Mouse (Mus musculus) MEL (cell line): ENCODE measurements around the gene Olfr981. TPM values are rescaled to one million over a fixed set of nuclear protein-coding genes. Genes with fewer than 3 reads are reported as not detected.

Experiments
- DNase-seq: peaks from one replicate; pipeline ENCODE4 v3.0.0; 2011; ENCODE audit warnings: low read depth, low spot score
- H3K27ac ChIP-seq: 2 replicates; pipeline ENCODE4 v1.5.1; 2012; ENCODE audit warnings: low read depth, mild to moderate bottlenecking, control low read depth, low read length, moderate library complexity; ENCODE audit not compliant: control insufficient read depth
- H3K27me3 ChIP-seq, 2 experiments: fragments of 150-350 bp in 1 of 2; sonication (generic) in 1 of 2; 2 replicates each; pipeline ENCODE4 v1.6.1; 2012; ENCODE audit warnings: low read length in 2 of 2, mild to moderate bottlenecking in 2 of 2, improper control_type of control experiment in 1 of 2, moderate library complexity in 1 of 2; ENCODE audit not compliant: insufficient read depth in 2 of 2, control insufficient read depth in 1 of 2
- H3K36me3 ChIP-seq, 2 experiments: 2 replicates each; pipeline ENCODE4 v1.6.1; 2012 to 2014; ENCODE audit warnings: low read length in 2 of 2, improper control_type of control experiment in 1 of 2, inconsistent platforms in 1 of 2, mild to moderate bottlenecking in 1 of 2; ENCODE audit not compliant: insufficient read depth in 2 of 2, control insufficient read depth in 1 of 2
- H3K4me1 ChIP-seq, 2 experiments: fragments of 150-350 bp in 1 of 2; sonication (generic) in 1 of 2; 2 replicates each; pipeline ENCODE4 v1.6.1; 2012; ENCODE audit warnings: low read length in 2 of 2, improper control_type of control experiment in 1 of 2, mild to moderate bottlenecking in 1 of 2; ENCODE audit not compliant: insufficient read depth in 2 of 2, control insufficient read depth in 1 of 2
- H3K4me3 ChIP-seq, 2 experiments: fragments of 150-350 bp in 1 of 2; sonication (generic) in 1 of 2; 2 replicates each; pipeline ENCODE4 v1.5.1; 2012; ENCODE audit warnings: low read depth in 2 of 2, low read length in 2 of 2, mild to moderate bottlenecking in 2 of 2, moderate library complexity in 2 of 2, control low read depth in 1 of 2, improper control_type of control experiment in 1 of 2; ENCODE audit not compliant: control insufficient read depth in 1 of 2, insufficient read depth in 1 of 2
- H3K79me2 ChIP-seq: 2 replicates; pipeline ENCODE4 v1.6.1; 2012; ENCODE audit warnings: mild to moderate bottlenecking, low read length, moderate library complexity; ENCODE audit not compliant: control insufficient read depth, poor library complexity, insufficient read depth
- H3K9ac ChIP-seq: 2 replicates; pipeline ENCODE4 v1.6.1; 2012; ENCODE audit warnings: low read depth, mild to moderate bottlenecking, control low read depth, low read length, moderate library complexity; ENCODE audit not compliant: control insufficient read depth, poor library complexity, severe bottlenecking
- H3K9me3 ChIP-seq: fragments of 150-350 bp; sonication (generic); replicated peaks from 2 replicates; pipeline ENCODE4 v1.6.1; 2012; ENCODE audit warnings: mild to moderate bottlenecking, low read length, improper control_type of control experiment, moderate library complexity; ENCODE audit not compliant: insufficient read depth
- BHLHE40 ChIP-seq: IDR thresholded peaks from 2 replicates; pipeline ENCODE4 v1.6.1; 2012; ENCODE audit warnings: low read depth, mild to moderate bottlenecking, inconsistent platforms, low read length, improper control_type of control experiment, borderline replicate concordance
- CHD1 ChIP-seq: IDR thresholded peaks from 2 replicates; pipeline ENCODE4 v1.6.1; 2012; ENCODE audit warnings: low read depth, mild to moderate bottlenecking, inconsistent platforms, low read length, improper control_type of control experiment
- CHD2 ChIP-seq: IDR thresholded peaks from 2 replicates; pipeline ENCODE4 v1.6.1; 2011; ENCODE audit warnings: low read length, improper control_type of control experiment
- CTCF ChIP-seq, 3 experiments: IDR thresholded peaks in 2 of 3; conservative IDR thresholded peaks in 1 of 3; 2 replicates each; pipeline ENCODE4 v1.5.1; 2011 to 2012; ENCODE audit warnings: low read length in 3 of 3, low read depth in 2 of 3, mild to moderate bottlenecking in 2 of 3, improper control_type of control experiment in 1 of 3, inconsistent platforms in 1 of 3, mixed read lengths in 1 of 3, moderate library complexity in 1 of 3; ENCODE audit not compliant: control insufficient read depth in 1 of 3, insufficient read depth in 1 of 3, poor library complexity in 1 of 3, severe bottlenecking in 1 of 3
- ETS1 ChIP-seq: IDR thresholded peaks from 2 replicates; pipeline ENCODE4 v1.6.1; 2012; ENCODE audit warnings: low read depth, mild to moderate bottlenecking, inconsistent platforms, low read length, improper control_type of control experiment, moderate library complexity
- GATA1 ChIP-seq: IDR thresholded peaks from 2 replicates; pipeline ENCODE4 v1.6.1; 2011; ENCODE audit warnings: low read depth, low read length, improper control_type of control experiment
- KAT2A ChIP-seq: conservative IDR thresholded peaks from 2 replicates; pipeline ENCODE4 v1.6.1; 2012; ENCODE audit warnings: low read depth, low read length, improper control_type of control experiment, inconsistent platforms
- MAFK ChIP-seq: IDR thresholded peaks from 2 replicates; pipeline ENCODE4 v1.6.1; 2011; ENCODE audit warnings: low read depth, mild to moderate bottlenecking, low read length, improper control_type of control experiment, borderline replicate concordance
- MAX ChIP-seq: IDR thresholded peaks from 2 replicates; pipeline ENCODE4 v1.6.1; 2011; ENCODE audit warnings: low read length, improper control_type of control experiment
- MEF2A ChIP-seq: IDR thresholded peaks from 2 replicates; pipeline ENCODE4 v1.6.1; 2014; ENCODE audit warnings: low read depth, mild to moderate bottlenecking, inconsistent platforms, low read length, improper control_type of control experiment; ENCODE audit not compliant: poor library complexity, insufficient replicate concordance, severe bottlenecking; ENCODE audit errors: extremely low read depth
- MYB ChIP-seq: IDR thresholded peaks from 2 replicates; pipeline ENCODE4 v1.6.1; 2011; ENCODE audit warnings: mild to moderate bottlenecking, low read depth, low read length, improper control_type of control experiment
- NELFE ChIP-seq: IDR thresholded peaks from 2 replicates; pipeline ENCODE4 v1.6.1; 2011; ENCODE audit warnings: low read depth, low read length, improper control_type of control experiment
- POLR2AphosphoS2 ChIP-seq: IDR thresholded peaks from 2 replicates; pipeline ENCODE4 v1.6.1; 2011; ENCODE audit warnings: low read length, improper control_type of control experiment
- POLR2AphosphoS5 ChIP-seq: IDR thresholded peaks from 2 replicates; pipeline ENCODE4 v1.6.1; 2012; ENCODE audit warnings: low read depth, borderline replicate concordance, mild to moderate bottlenecking, inconsistent platforms, low read length, moderate library complexity, mixed read lengths
- RAD21 ChIP-seq: IDR thresholded peaks from 2 replicates; pipeline ENCODE4 v1.6.1; 2011; ENCODE audit warnings: mild to moderate bottlenecking, low read depth, low read length, improper control_type of control experiment
- SIN3A ChIP-seq: IDR thresholded peaks from 2 replicates; pipeline ENCODE4 v1.6.1; 2012; ENCODE audit warnings: low read length, improper control_type of control experiment, inconsistent platforms
- TAL1 ChIP-seq: IDR thresholded peaks from 2 replicates; pipeline ENCODE4 v1.6.1; 2012; ENCODE audit warnings: mild to moderate bottlenecking, inconsistent platforms, low read length, moderate library complexity, mixed read lengths
- TBP ChIP-seq: IDR thresholded peaks from 2 replicates; pipeline ENCODE4 v1.8.0; 2011; ENCODE audit warnings: low read depth, low read length, improper control_type of control experiment
- TCF12 ChIP-seq: IDR thresholded peaks from 2 replicates; pipeline ENCODE4 v1.6.1; 2014; ENCODE audit warnings: low read depth, mild to moderate bottlenecking, inconsistent platforms, low read length, improper control_type of control experiment, moderate library complexity
- USF2 ChIP-seq, 2 experiments: IDR thresholded peaks; 2 replicates each; pipeline ENCODE4 v1.6.1; 2011 to 2012; ENCODE audit warnings: improper control_type of control experiment in 2 of 2, low read length in 2 of 2, borderline replicate concordance in 1 of 2, inconsistent platforms in 1 of 2, low read depth in 1 of 2, mild to moderate bottlenecking in 1 of 2; ENCODE audit not compliant: insufficient read depth in 1 of 2
- ZC3H11A ChIP-seq: IDR thresholded peaks from 2 replicates; pipeline ENCODE4 v1.6.1; 2012; ENCODE audit warnings: low read depth, mild to moderate bottlenecking, inconsistent platforms, low read length, improper control_type of control experiment
- ZKSCAN1 ChIP-seq: IDR thresholded peaks from 2 replicates; pipeline ENCODE4 v1.6.1; 2012; ENCODE audit warnings: low read depth, mild to moderate bottlenecking, inconsistent platforms, low read length, improper control_type of control experiment, moderate library complexity
- ZMIZ1 ChIP-seq: IDR thresholded peaks from 2 replicates; pipeline ENCODE4 v1.6.1; 2012; ENCODE audit warnings: low read depth, mild to moderate bottlenecking, inconsistent platforms, low read length, improper control_type of control experiment, moderate library complexity
- ZNF384 ChIP-seq: IDR thresholded peaks from 2 replicates; pipeline ENCODE4 v1.6.1; 2012; ENCODE audit warnings: low read depth, mild to moderate bottlenecking, inconsistent platforms, low read length, improper control_type of control experiment
- polyA plus RNA-seq, 2 experiments: library from polyadenylated mRNA; stranded (reverse) in 1 of 2; unstranded in 1 of 2; fragments of >175 nt in 1 of 2; fragments of >200 nt in 1 of 2; gene quantifications; 2 replicates each; pipeline versions ENCODE4 v1.2.1 to v1.2.4; 2012; ENCODE audit warnings: low replicate concordance in 2 of 2, low read depth in 1 of 2; ENCODE audit not compliant: insufficient read length in 2 of 2, insufficient read depth in 1 of 2, missing spikeins in 1 of 2
- total RNA-seq: library from RNA; depleted of rRNA; stranded (reverse); fragments of 300-350 nt; gene quantifications from 2 replicates; pipeline ENCODE4 v1.2.3, GENCODE M21; 2012

The Olfr981 gene
- total and polyA plus RNA-seq, 3 experiments = not detected

GRCm38 (mm10) chr9:40009482-40009881, 11.8 kb upstream of the Olfr981 start, which contains the start of gene Olfr980:
Olfr980 (minus strand) TSS chr9:40009582.
- Histone ChIP-seq H3K79me2 (no peaks in the 10 kb centered on the region), H3K9ac (no peak within 1 kb of the TSS), H3K27ac (no peak within 1 kb of the TSS), H3K36me3 (no peaks in the 10 kb centered on the region), H3K27me3 (no peaks in the 10 kb centered on the region), H3K9me3 (no peaks in the 10 kb centered on the region), H3K4me1 (no peaks in the 10 kb centered on the region), H3K4me3 (no peak within 1 kb of the TSS)
- TF ChIP-seq SIN3A = no peak
- TF ChIP-seq KAT2A = no peak
- no peak for TF ChIP-seq ZMIZ1
- no peak for TF ChIP-seq POLR2AphosphoS2
- TF ChIP-seq USF2 (IDR thresholded peaks at IDR 0.05; ENCODE audit: borderline replicate concordance in 1 of 2, insufficient read depth in 1 of 2, low read depth in 1 of 2, low read length in 2 of 2) = no peak
- no peak for TF ChIP-seq TBP
- no peak for TF ChIP-seq ZNF384
- TF ChIP-seq ZKSCAN1 = no peak
- TF ChIP-seq MAX = no peak
- no peak for TF ChIP-seq MAFK
- no peak for DNase-seq

GRCm38 (mm10) chr9:40050138-40050537, 28.9 kb downstream of the Olfr981 start:
- Histone ChIP-seq H3K9ac (no peak overlapping the region), H3K27ac (no peak overlapping the region), H3K79me2 (no peaks in the 10 kb centered on the region), H3K9me3 (no peaks in the 10 kb centered on the region), H3K27me3 (no peaks in the 10 kb centered on the region), H3K36me3 (no peaks in the 10 kb centered on the region), H3K4me1 (no peaks in the 10 kb centered on the region), H3K4me3 (no peak overlapping the region)
- no peak for TF ChIP-seq TAL1
- TF ChIP-seq CTCF (IDR thresholded peaks at IDR 0.05 in 2 of 3, conservative IDR thresholded peaks at IDR 0.05 in 1 of 3; ENCODE audit: control insufficient read depth in 1 of 3, insufficient read depth in 1 of 3, low read depth in 2 of 3, low read length in 3 of 3, poor library complexity in 1 of 3, severe bottlenecking in 1 of 3) = no peak
- no peak for TF ChIP-seq MEF2A
- TF ChIP-seq CHD1 = no peak
- no peak for TF ChIP-seq BHLHE40
- no peak for TF ChIP-seq RAD21
- no peak for TF ChIP-seq CHD2
- TF ChIP-seq POLR2AphosphoS5 = no peak
- TF ChIP-seq MYB = no peak
- TF ChIP-seq MAX = no peak
- no peak for TF ChIP-seq TCF12
- TF ChIP-seq ETS1 = no peak
- no peak for TF ChIP-seq GATA1
- no peak for TF ChIP-seq TBP
- no peak for TF ChIP-seq SIN3A
- no peak for TF ChIP-seq ZC3H11A
- TF ChIP-seq NELFE = no peak
- TF ChIP-seq MAFK = no peak
- no peak for DNase-seq
